Mouse (Mus musculus): Measurements from ENCODE around the gene Chit1. TPM values are rescaled to one million over a fixed set of nuclear protein-coding genes. Genes with fewer than 3 reads are reported as not detected.

The Chit1 gene
- total RNA-seq, 1 experiment: 0.13 TPM

GRCm38 (mm10) chr1:134077389-134078060 lies 33.5 kb upstream of the Chit1 start:
- DNase-seq (ENCODE audit: low read depth, low spot score): no peak
- no peak for TF ChIP-seq CHD2 (IDR thresholded peaks at IDR 0.05; ENCODE audit: low read depth, low read length)
- TF ChIP-seq MAFK (IDR thresholded peaks at IDR 0.05; ENCODE audit: insufficient read depth, low read depth, low read length): no peak
- TF ChIP-seq ZC3H11A (IDR thresholded peaks at IDR 0.05; ENCODE audit: borderline replicate concordance, low read depth, low read length): no peak
- no peak for TF ChIP-seq HCFC1 (IDR thresholded peaks at IDR 0.05; ENCODE audit: borderline replicate concordance, insufficient read depth, low read length)
- TF ChIP-seq ZNF384 (IDR thresholded peaks at IDR 0.05; ENCODE audit: low read depth, low read length): no peak
- Histone ChIP-seq H3K27ac (ENCODE audit: insufficient read depth, low read depth, low read length, poor library complexity, severe bottlenecking) (no peak overlapping the region), H3K9ac (ENCODE audit: insufficient read depth, low read depth, low read length, poor library complexity, severe bottlenecking) (peak overlapping the region; percentile 82; the same call in 1 of the 2 replicates), H3K36me3 (ENCODE audit: control insufficient read depth, insufficient read depth, low read length, poor library complexity, severe bottlenecking) (peaks cover 18% of the 10 kb centered on the region), H3K4me1 (ENCODE audit: control insufficient read depth in 2 of 2, insufficient read depth in 2 of 2, low read length in 2 of 2, poor library complexity in 1 of 2) (peaks cover 7 to 8% of the 10 kb centered on the region in 2 experiments; a peak in 2 of 4 replicates), H3K9me3 (ENCODE audit: control insufficient read depth, insufficient read depth, low read depth, low read length) (no peaks in the 10 kb centered on the region), H3K4me3 (ENCODE audit: insufficient read depth in 1 of 2, low read depth in 1 of 2, low read length in 2 of 2, poor library complexity in 1 of 2, severe bottlenecking in 1 of 2) (peak overlapping the region; percentile 79 to 91)
- in situ Hi-C loops (cut with MboI; ENCODE audit: low sequenced_read_pairs in 2 of 2, unreplicated experiment in 2 of 2): no loop called here

GRCm38 (mm10) chr1:134078061-134078795 lies 32.8 kb upstream of the Chit1 start:
- H3K9me3 ChIP-seq (ENCODE audit: control insufficient read depth, insufficient read depth, low read depth, low read length): no peaks in the 10 kb centered on the region
- TF ChIP-seq ZC3H11A (IDR thresholded peaks at IDR 0.05; ENCODE audit: borderline replicate concordance, low read depth, low read length) (no peak), ZNF384 (IDR thresholded peaks at IDR 0.05; ENCODE audit: low read depth, low read length) (no peak), CHD2 (IDR thresholded peaks at IDR 0.05; ENCODE audit: low read depth, low read length) (no peak), HCFC1 (IDR thresholded peaks at IDR 0.05; ENCODE audit: borderline replicate concordance, insufficient read depth, low read length) (no peak), MAFK (IDR thresholded peaks at IDR 0.05; ENCODE audit: insufficient read depth, low read depth, low read length) (no peak)
- no peak for DNase-seq (ENCODE audit: low read depth, low spot score)
- peak overlapping the region; percentile 82 for H3K9ac ChIP-seq (ENCODE audit: insufficient read depth, low read depth, low read length, poor library complexity, severe bottlenecking)
- H3K4me1 ChIP-seq (ENCODE audit: control insufficient read depth in 2 of 2, insufficient read depth in 2 of 2, low read length in 2 of 2, poor library complexity in 1 of 2): peaks cover 7 to 15% of the 10 kb centered on the region in 2 experiments; a peak in 2 of 4 replicates
- peak overlapping the region; percentile 79 to 91 for H3K4me3 ChIP-seq (ENCODE audit: insufficient read depth in 1 of 2, low read depth in 1 of 2, low read length in 2 of 2, poor library complexity in 1 of 2, severe bottlenecking in 1 of 2)
- no peak overlapping the region for H3K27ac ChIP-seq (ENCODE audit: insufficient read depth, low read depth, low read length, poor library complexity, severe bottlenecking)
- in situ Hi-C loops (cut with MboI; ENCODE audit: low sequenced_read_pairs in 2 of 2, unreplicated experiment in 2 of 2): no loop called here
- H3K36me3 ChIP-seq (ENCODE audit: control insufficient read depth, insufficient read depth, low read length, poor library complexity, severe bottlenecking): peaks cover 18% of the 10 kb centered on the region

GRCm38 (mm10) chr1:134078802-134079476 lies 32.1 kb upstream of the Chit1 start, which contains the start of gene Btg2:
Btg2 (minus strand) TSS chr1:134079120.
- no peak; the same call in 1 of the 2 replicates for TF ChIP-seq MAFK (IDR thresholded peaks at IDR 0.05; ENCODE audit: insufficient read depth, low read depth, low read length)
- no peak for TF ChIP-seq ZC3H11A (IDR thresholded peaks at IDR 0.05; ENCODE audit: borderline replicate concordance, low read depth, low read length)
- no peak for TF ChIP-seq CHD2 (IDR thresholded peaks at IDR 0.05; ENCODE audit: low read depth, low read length)
- TF ChIP-seq ZNF384 (IDR thresholded peaks at IDR 0.05; ENCODE audit: low read depth, low read length): no peak
- TF ChIP-seq HCFC1 (IDR thresholded peaks at IDR 0.05; ENCODE audit: borderline replicate concordance, insufficient read depth, low read length): no peak; the same call in 1 of the 2 replicates
- H3K9ac ChIP-seq (ENCODE audit: insufficient read depth, low read depth, low read length, poor library complexity, severe bottlenecking): peak within 1 kb of the TSS; percentile 82
- H3K36me3 ChIP-seq (ENCODE audit: control insufficient read depth, insufficient read depth, low read length, poor library complexity, severe bottlenecking): peaks cover 18% of the 10 kb centered on the region
- DNase-seq (ENCODE audit: low read depth, low spot score): peak; percentile 95
- in situ Hi-C loops (cut with MboI; ENCODE audit: low sequenced_read_pairs in 2 of 2, unreplicated experiment in 2 of 2): no loop called here
- H3K9me3 ChIP-seq (ENCODE audit: control insufficient read depth, insufficient read depth, low read depth, low read length): no peaks in the 10 kb centered on the region
- no peak within 1 kb of the TSS; the same call in 1 of the 2 replicates for H3K27ac ChIP-seq (ENCODE audit: insufficient read depth, low read depth, low read length, poor library complexity, severe bottlenecking)
- peak within 1 kb of the TSS; percentile 79 to 91 for H3K4me3 ChIP-seq (ENCODE audit: insufficient read depth in 1 of 2, low read depth in 1 of 2, low read length in 2 of 2, poor library complexity in 1 of 2, severe bottlenecking in 1 of 2)
- peaks cover 7 to 17% of the 10 kb centered on the region in 2 experiments; a peak in 2 of 4 replicates for H3K4me1 ChIP-seq (ENCODE audit: control insufficient read depth in 2 of 2, insufficient read depth in 2 of 2, low read length in 2 of 2, poor library complexity in 1 of 2)

- Histone ChIP-seq H3K9ac (ENCODE audit: insufficient read depth, low read depth, low read length, poor library complexity, severe bottlenecking) (peak overlapping the region; percentile 47), H3K4me3 (ENCODE audit: insufficient read depth in 1 of 2, low read depth in 1 of 2, low read length in 2 of 2, poor library complexity in 1 of 2, severe bottlenecking in 1 of 2) (peak overlapping the region; percentile 44 to 65), H3K4me1 (ENCODE audit: control insufficient read depth in 2 of 2, insufficient read depth in 2 of 2, low read length in 2 of 2, poor library complexity in 1 of 2) (peaks cover 7 to 17% of the 10 kb centered on the region in 2 experiments; a peak in 2 of 4 replicates), H3K9me3 (ENCODE audit: control insufficient read depth, insufficient read depth, low read depth, low read length) (no peaks in the 10 kb centered on the region), H3K36me3 (ENCODE audit: control insufficient read depth, insufficient read depth, low read length, poor library complexity, severe bottlenecking) (peaks cover 17% of the 10 kb centered on the region), H3K27ac (ENCODE audit: insufficient read depth, low read depth, low read length, poor library complexity, severe bottlenecking) (no peak overlapping the region; the same call in 1 of the 2 replicates)
- DNase-seq (ENCODE audit: low read depth, low spot score): no peak
- TF ChIP-seq ZC3H11A (IDR thresholded peaks at IDR 0.05; ENCODE audit: borderline replicate concordance, low read depth, low read length): no peak
- in situ Hi-C loops (cut with MboI; ENCODE audit: low sequenced_read_pairs in 2 of 2, unreplicated experiment in 2 of 2): no loop called here
Observed at GRCm38 (mm10) chr1:134079477-134080163, 31.4 kb upstream of the Chit1 start.
